Mouse (Mus musculus) G1E (cell line): ENCODE results near the gene Gm8247.
"Not testable (repeated sequence)": the region's sequence is repeated elsewhere in the genome, so short reads cannot be mapped to it uniquely, and the experiment has no call there.

Source experiments
- CTCF ChIP-seq: IDR thresholded peaks from 2 replicates; pipeline ENCODE4 v1.5.1; 2012; ENCODE audit warnings: low read depth, low read length, inconsistent platforms, mixed read lengths
- GATA1 ChIP-seq: IDR thresholded peaks from 2 replicates; pipeline ENCODE4 v1.6.1; 2012; ENCODE audit warnings: borderline replicate concordance, low read length, inconsistent platforms, mixed read lengths
- GATA2 ChIP-seq: IDR thresholded peaks from 2 replicates; pipeline ENCODE4 v1.6.1; 2012; ENCODE audit warnings: low read depth, low read length, inconsistent platforms, borderline replicate concordance
- POLR2AphosphoS5 ChIP-seq: IDR thresholded peaks from 2 replicates; pipeline ENCODE4 v1.6.1; 2012; ENCODE audit warnings: low read depth, low read length, inconsistent platforms; ENCODE audit not compliant: insufficient replicate concordance
- TAL1 ChIP-seq: conservative IDR thresholded peaks from 2 replicates; pipeline ENCODE4 v1.6.1; 2012; ENCODE audit warnings: low read depth, low read length, inconsistent platforms, mixed read lengths

DNA sequence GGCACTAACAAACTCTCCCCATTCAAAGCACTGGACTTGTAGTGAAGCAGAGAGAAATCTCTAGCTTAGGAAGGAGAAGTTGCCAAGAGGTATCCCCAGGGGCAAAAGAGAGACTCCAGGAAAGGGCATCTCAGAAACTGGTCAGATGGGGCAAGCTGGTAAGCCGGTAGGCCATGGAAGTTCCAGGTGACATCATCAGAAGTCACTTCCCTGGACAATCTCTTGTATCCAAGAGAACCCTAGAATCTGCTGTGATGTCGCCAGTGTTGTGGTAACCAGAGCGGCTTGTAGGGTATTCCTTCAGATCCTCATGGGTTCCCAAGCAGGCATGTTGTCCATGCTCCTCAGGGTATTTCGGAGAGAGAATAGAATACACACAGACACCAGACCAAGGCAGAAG lies at the start of gene Gm8247:
- TF ChIP-seq CTCF, GATA1, GATA2, TAL1, POLR2AphosphoS5: not testable (repeated sequence)
